Comparison of ENCODE assay signal across 8 mouse cellular contexts in genomic region chr17:25570648-25571452, GRCm38 (mm10). TPM values are rescaled to one million over a fixed set of nuclear protein-coding genes. Genes with fewer than 3 reads are reported as not detected.
DNase-seq lines count a peak whose midpoint lies in the region; ATAC-seq and TF ChIP-seq lines count a peak whose summit lies in the region.

Sox8 (minus strand) TSS chr17:25570686.

- 0 out of 2 replicates have a peak, but pooled peaks cover 3% of the 10 kb centered on the region for H3K27me3 ChIP-seq in forebrain, embryonic 15.5 days
- peaks cover 64% of the 10 kb centered on the region for H3K27me3 ChIP-seq in liver, embryonic 16.5 days (ENCODE audit: control insufficient read depth, insufficient read depth, low read depth, low read length)
- peaks cover 40% of the 10 kb centered on the region for H3K27me3 ChIP-seq in neural tube, embryonic 13.5 days

- TF ChIP-seq POLR2A in brain, embryonic 14.5 days (IDR thresholded peaks at IDR 0.05; ENCODE audit: borderline replicate concordance, extremely low read depth, insufficient read depth, insufficient read length, poor library complexity, severe bottlenecking), result peak; percentile 25; the same call in 1 of the 2 replicates

- H3K4me1 ChIP-seq in forebrain, embryonic 15.5 days, result peaks cover 56% of the 10 kb centered on the region
- peaks cover 4% of the 10 kb centered on the region for H3K4me1 ChIP-seq in liver, embryonic 16.5 days (ENCODE audit: control insufficient read depth, low read depth, low read length)
- H3K4me1 ChIP-seq in neural tube, embryonic 13.5 days (replicated peaks), result peaks cover 61% of the 10 kb centered on the region

- no peaks in the 10 kb centered on the region for H3K9me3 ChIP-seq in forebrain, embryonic 15.5 days
- no peaks in the 10 kb centered on the region for H3K9me3 ChIP-seq in liver, embryonic 16.5 days (replicated peaks; ENCODE audit: control insufficient read depth, low read length)
- H3K9me3 ChIP-seq in neural tube, embryonic 13.5 days, result no peaks in the 10 kb centered on the region

- intact Hi-C loops in heart, postnatal 14 days (cut with DNase I), result no loop called here

- peak within 1 kb of the TSS; percentile 53 for H3K9ac ChIP-seq in forebrain, embryonic 15.5 days (replicated peaks)
- no peak within 1 kb of the TSS for H3K9ac ChIP-seq in liver, embryonic 16.5 days (ENCODE audit: low read depth, low read length)
- H3K9ac ChIP-seq in neural tube, embryonic 13.5 days, result peak within 1 kb of the TSS; percentile 69

- H3K27ac ChIP-seq in forebrain, embryonic 15.5 days (replicated peaks), result peak within 1 kb of the TSS; percentile 71
- no peak within 1 kb of the TSS for H3K27ac ChIP-seq in liver, embryonic 16.5 days (ENCODE audit: low read length)
- no peak within 1 kb of the TSS; the same call in 1 of the 2 replicates for H3K27ac ChIP-seq in neural tube, embryonic 13.5 days (replicated peaks)

- TF ChIP-seq CTCF in brain, embryonic 14.5 days (IDR thresholded peaks at IDR 0.05; ENCODE audit: borderline replicate concordance, extremely low read depth, insufficient read depth, insufficient read length), result peak; percentile 35; the same call in 1 of the 2 replicates

- H3K4me2 ChIP-seq in forebrain, embryonic 15.5 days (replicated peaks), result peak within 1 kb of the TSS; percentile 74
- H3K4me2 ChIP-seq in liver, embryonic 16.5 days (ENCODE audit: low read depth, low read length), result peak within 1 kb of the TSS; percentile 53
- H3K4me2 ChIP-seq in neural tube, embryonic 13.5 days, result peak within 1 kb of the TSS; percentile 93

- peak within 1 kb of the TSS; percentile 44 for H3K4me3 ChIP-seq in forebrain, embryonic 15.5 days
- H3K4me3 ChIP-seq in liver, embryonic 16.5 days (ENCODE audit: low read depth, low read length), result peak within 1 kb of the TSS; percentile 40
- peak within 1 kb of the TSS; percentile 50 for H3K4me3 ChIP-seq in neural tube, embryonic 13.5 days

- ATAC-seq in forebrain, embryonic 15.5 days (replicated peaks), result peak; percentile 76
- ATAC-seq in liver, embryonic 16.5 days (ENCODE audit: low read depth), result peak; percentile 73
- ATAC-seq in neural tube, embryonic 13.5 days (ENCODE audit: low read depth), result peak; percentile 55

- peak; percentile 78 for DNase-seq in CD4-positive, CD25-positive, alpha-beta regulatory T cell, adult 2 months (ENCODE audit: low read depth, low spot score)
- DNase-seq in brain, embryonic 14.5 days (ENCODE audit: low read depth), result peak; percentile 95
- DNase-seq in heart, postnatal 14 days, result peak; percentile 84 to 87
- DNase-seq in layer of hippocampus, adult 11-12 months (ENCODE audit: low spot score), result peak; percentile 95
- DNase-seq in telencephalon, adult 2 months (ENCODE audit: low read depth, low spot score), result peak; percentile 88

- under 1% methylated on average over 57 of the region's 61 CpGs for WGBS in forebrain, embryonic 15.5 days
- under 1% methylated on average over 55 of the region's 61 CpGs for WGBS in liver, embryonic 16.5 days (ENCODE audit: insufficient replicate concordance)
- under 1% methylated on average over 52 of the region's 61 CpGs for WGBS in neural tube, embryonic 13.5 days

- H3K36me3 ChIP-seq in forebrain, embryonic 15.5 days, result no peaks in the 10 kb centered on the region
- H3K36me3 ChIP-seq in liver, embryonic 16.5 days (ENCODE audit: control insufficient read depth, insufficient read depth), result no peaks in the 10 kb centered on the region
- no peaks in the 10 kb centered on the region for H3K36me3 ChIP-seq in neural tube, embryonic 13.5 days

RNA-seq across cellular contexts. Expression of gene Sox8, which starts in this region (rescaled TPM):
- polyA plus RNA-seq in brain, embryonic 14.5 days (2012; rRNA removed), result 17.6 and 17.9 TPM in 2 replicates
- polyA plus RNA-seq in forebrain, embryonic 15.5 days (2015; fragmentation: Nextera tagmentation; extraction: Ambion mirVana), result 24.0 and 26.9 TPM in 2 replicates
- under 1 TPM; 0.56 to 0.67 TPM for total RNA-seq in heart, postnatal 14 days (2021)
- 0.14 and 0.34 TPM in 2 replicates for polyA plus RNA-seq in liver, embryonic 16.5 days (2015; fragmentation: Nextera tagmentation; extraction: Ambion mirVana)
- 10.8 and 11.6 TPM in 2 replicates for polyA plus RNA-seq in neural tube, embryonic 13.5 days (2015; fragmentation: Nextera tagmentation; extraction: Ambion mirVana)

Comparison
In these comparisons a context has a peak if more than half of its experiments do, and no peak if none do; other contexts are left out.
1. Peak in DNase-seq in heart, postnatal 14 days; RNA of the gene not detected or under 1 TPM.
2. Peak in ATAC-seq, H3K4me3 ChIP-seq and H3K4me2 ChIP-seq in liver, embryonic 16.5 days; RNA of the gene not detected or under 1 TPM.